Mouse (Mus musculus) stomach, embryonic 15.5 days (tissue): ENCODE measurements around the gene Dgkh. TPM values are rescaled to one million over a fixed set of nuclear protein-coding genes. Genes with fewer than 3 reads are reported as not detected.
"Not testable (repeated sequence)": the region's sequence is repeated elsewhere in the genome, so short reads cannot be mapped to it uniquely, and the experiment has no call there.

Source experiments
- ATAC-seq: fragments of 200-750 bp; cut with Nextera tagmentation; 2 replicates; pipeline ENCODE4 v1.8.0; 2017; ENCODE audit warnings: low read depth, moderate number of reproducible peaks, moderate TSS enrichment; ENCODE audit not compliant: insufficient read depth, low FRiP score
- H3K27ac ChIP-seq: fragments of 300-500 bp; sonication (generic); 2 replicates; pipeline ENCODE4 v1.5.1; 2015; ENCODE audit warnings: mild to moderate bottlenecking, inconsistent platforms
- H3K27me3 ChIP-seq: fragments of 300-500 bp; sonication (generic); replicated peaks from 2 replicates; pipeline ENCODE4 v1.6.1; 2015; ENCODE audit warnings: inconsistent platforms
- H3K36me3 ChIP-seq: fragments of 300-500 bp; sonication (generic); 2 replicates; pipeline ENCODE4 v1.6.1; 2015; ENCODE audit warnings: inconsistent platforms
- H3K4me1 ChIP-seq: fragments of 300-500 bp; sonication (generic); 2 replicates; pipeline ENCODE4 v1.6.1; 2015; ENCODE audit warnings: inconsistent platforms
- H3K4me2 ChIP-seq: fragments of 300-500 bp; sonication (generic); 2 replicates; pipeline ENCODE4 v1.6.1; 2015; ENCODE audit warnings: mild to moderate bottlenecking, inconsistent platforms
- H3K4me3 ChIP-seq: fragments of 300-500 bp; sonication (generic); replicated peaks from 2 replicates; pipeline ENCODE4 v1.5.1; 2015; ENCODE audit warnings: inconsistent platforms
- H3K9ac ChIP-seq: fragments of 300-500 bp; sonication (generic); 2 replicates; pipeline ENCODE4 v1.6.1; 2015; ENCODE audit warnings: inconsistent platforms
- H3K9me3 ChIP-seq: fragments of 300-500 bp; sonication (generic); 2 replicates; pipeline ENCODE4 v1.6.1; 2016; ENCODE audit warnings: inconsistent platforms
- WGBS: fragments of 180-500 bp; shearing (Covaris S2); methylation state at CpG from one replicate; pipeline ENCODE4 v1.1.7; 2015; 5-methylcytosine and 5-hydroxymethylcytosine counted together
- polyA plus RNA-seq: library from polyadenylated mRNA; unstranded; fragments of >200 nt; fragmentation: Nextera tagmentation; extraction: Ambion mirVana; gene quantifications from 2 replicates; pipeline ENCODE4 v1.2.1, GENCODE M21; 2015

Dgkh gene
- polyA plus RNA-seq, 1 experiment from 2014 or later, result 1.7 TPM

DNA sequence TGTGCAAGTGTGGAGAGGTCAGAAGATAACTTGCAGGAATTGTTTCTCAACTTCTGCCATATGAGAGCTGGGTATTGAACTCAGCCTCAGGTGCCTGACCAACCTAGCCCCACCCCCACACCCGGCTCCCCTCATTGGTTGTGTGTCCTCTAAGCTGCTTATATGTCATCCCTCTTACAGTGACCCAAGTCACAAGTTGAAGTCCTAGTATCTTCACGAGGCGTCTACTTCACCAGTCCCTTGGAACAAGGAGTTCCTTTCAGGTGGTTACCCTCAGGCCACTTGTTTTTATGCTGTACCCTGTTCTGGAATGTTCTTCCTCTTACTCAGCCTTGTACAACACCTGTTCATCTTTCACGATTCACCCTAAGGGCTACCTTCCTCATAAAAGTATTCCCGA lies 2.0 kb upstream of the Dgkh start:
- Histone ChIP-seq H3K36me3 (no peaks in the 10 kb centered on the region), H3K9me3 (no peaks in the 10 kb centered on the region), H3K27ac (no peak overlapping the region), H3K27me3 (no peaks in the 10 kb centered on the region), H3K9ac (no peak overlapping the region), H3K4me2 (no peak overlapping the region), H3K4me1 (0 out of 2 replicates have a peak, but pooled peaks cover 13% of the 10 kb centered on the region), H3K4me3 (no peak overlapping the region)
- WGBS, result 54% methylated on average over 5 of the region's 5 CpGs
- ATAC-seq, result no peak

- H3K9ac ChIP-seq, ATAC-seq, H3K36me3 ChIP-seq, H3K27ac ChIP-seq, H3K27me3 ChIP-seq, H3K4me2 ChIP-seq, H3K4me3 ChIP-seq, H3K9me3 ChIP-seq: not testable (repeated sequence)
- WGBS, result 49% methylated on average over 5 of the region's 5 CpGs
- 0 out of 2 replicates have a peak, but pooled peaks cover 13% of the 10 kb centered on the region for H3K4me1 ChIP-seq
These were observed 1.6 kb upstream of the Dgkh start for GRCm38 (mm10) chr14:78734203-78734602.

GRCm38 (mm10) chr14:78733366-78734076 lies 945 bp upstream of the Dgkh start:
- WGBS, result 32% methylated on average over 12 of the region's 12 CpGs
- Histone ChIP-seq H3K4me1 (0 out of 2 replicates have a peak, but pooled peaks cover 13% of the 10 kb centered on the region), H3K27me3 (no peaks in the 10 kb centered on the region), H3K27ac (peak overlapping the region; percentile 89), H3K9ac (no peak overlapping the region), H3K4me3 (peak overlapping the region; percentile 79), H3K36me3 (no peaks in the 10 kb centered on the region), H3K4me2 (peak overlapping the region; percentile 87), H3K9me3 (no peaks in the 10 kb centered on the region)
- no peak for ATAC-seq

GRCm38 (mm10) chr14:78731852-78732616 lies 542 bp downstream of the Dgkh start:
- Histone ChIP-seq H3K4me2 (peak overlapping the region; percentile 87), H3K9me3 (no peaks in the 10 kb centered on the region), H3K27ac (peak overlapping the region; percentile 77; the same call in 1 of the 2 replicates), H3K4me1 (0 out of 2 replicates have a peak, but pooled peaks cover 13% of the 10 kb centered on the region), H3K36me3 (no peaks in the 10 kb centered on the region), H3K27me3 (no peaks in the 10 kb centered on the region), H3K4me3 (peak overlapping the region; percentile 79), H3K9ac (peak overlapping the region; percentile 71)
- under 1% methylated on average over 71 of the region's 90 CpGs for WGBS
- 0 out of 2 replicates have a peak, but pooled peaks have one; percentile 7 for ATAC-seq

DNA sequence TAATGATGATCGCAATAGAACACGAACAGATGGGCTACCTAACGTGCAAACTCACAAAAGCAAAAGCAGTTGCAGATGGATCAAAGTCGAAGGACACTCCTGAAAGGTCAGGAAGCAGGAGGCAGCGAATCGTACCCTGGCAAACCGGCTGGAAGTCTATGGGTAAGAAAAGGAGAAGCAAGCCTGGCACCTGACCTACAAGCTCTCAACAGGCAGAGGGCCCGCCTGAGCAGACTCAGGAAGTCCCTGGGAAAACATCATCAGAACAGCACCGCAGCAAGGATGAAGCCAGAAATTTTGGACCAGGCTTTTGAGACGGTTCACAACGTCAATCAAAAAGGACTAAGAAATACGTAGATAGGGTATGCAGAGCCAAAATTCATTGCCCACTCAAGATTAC lies 1.3 kb downstream of the Dgkh start:
- 16% methylated on average over 12 of the region's 12 CpGs for WGBS
- no peaks in the 10 kb centered on the region for H3K36me3 ChIP-seq

DNA sequence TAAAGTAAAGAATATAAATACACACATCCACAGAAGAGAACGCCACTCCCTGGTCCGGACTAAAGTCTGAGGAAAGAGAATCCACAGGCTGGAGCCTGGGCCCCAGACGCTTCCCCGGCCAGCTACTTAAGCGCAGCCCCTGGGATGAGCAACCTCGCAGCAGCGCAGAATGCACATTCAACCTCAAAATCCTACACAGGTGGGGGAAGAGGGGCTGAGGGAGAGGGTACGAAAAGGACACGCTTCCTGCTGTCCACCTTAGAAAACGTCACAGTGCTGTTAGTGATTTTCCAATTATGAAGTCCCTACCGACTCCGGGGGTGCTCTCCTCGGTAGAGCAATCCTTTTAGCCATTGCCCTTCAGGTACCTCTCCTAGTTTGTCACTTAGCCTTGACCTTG lies 6.6 kb downstream of the Dgkh start:
- no peak for ATAC-seq
- H3K27ac ChIP-seq, result 0 out of 2 replicates have a peak overlapping the region, but pooled peaks have one; percentile 63
- no peak overlapping the region for H3K9ac ChIP-seq

More for the DNA sequence above, 1.3 kb downstream of the Dgkh start:
- Histone ChIP-seq H3K27ac (no peak overlapping the region), H3K4me3 (peak overlapping the region; percentile 79), H3K4me1 (0 out of 2 replicates have a peak, but pooled peaks cover 13% of the 10 kb centered on the region), H3K4me2 (peak overlapping the region; percentile 87), H3K9me3 (no peaks in the 10 kb centered on the region), H3K9ac (no peak overlapping the region), H3K27me3 (no peaks in the 10 kb centered on the region)
- no peak for ATAC-seq

DNA sequence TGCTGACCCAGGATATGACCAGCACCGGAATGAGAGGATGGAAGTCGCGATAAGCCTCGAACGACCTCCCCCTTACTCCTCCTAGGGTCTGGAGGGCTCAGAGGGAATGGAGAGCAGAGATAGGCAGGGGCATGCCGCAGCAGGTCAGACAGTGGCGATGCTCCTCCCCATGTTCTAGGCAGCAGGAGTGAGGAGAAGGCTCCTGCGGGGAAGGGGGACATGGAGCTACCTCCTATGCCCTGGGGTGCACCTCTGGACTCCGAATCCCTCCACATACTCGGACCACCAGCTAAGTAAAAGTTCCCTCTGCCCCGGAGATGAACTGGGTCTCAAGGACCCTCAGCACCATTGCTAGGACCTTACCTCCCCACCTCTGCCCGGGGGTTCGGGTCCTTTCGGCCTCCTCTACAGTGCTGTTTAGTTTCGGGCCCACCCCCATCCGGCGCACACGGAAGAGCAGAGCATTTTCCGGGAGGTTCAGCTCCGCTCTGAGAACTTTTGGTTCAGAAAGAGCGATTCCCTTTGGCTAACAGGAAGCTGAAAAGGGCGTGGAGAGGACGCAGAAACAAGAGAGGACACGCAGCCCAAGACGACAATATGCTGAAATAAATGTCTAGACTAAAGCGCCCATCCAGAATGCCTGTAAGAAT lies 7.1 kb downstream of the Dgkh start:
- peak overlapping the region; percentile 63 for H3K27ac ChIP-seq
- no peaks in the 10 kb centered on the region for H3K9me3 ChIP-seq
- peaks cover 8% of the 10 kb centered on the region; the same call in 1 of the 2 replicates for H3K4me1 ChIP-seq
- peak overlapping the region; percentile 62 for H3K4me3 ChIP-seq
- H3K9ac ChIP-seq, result peak overlapping the region; percentile 45
- 4% methylated on average over 26 of the region's 26 CpGs for WGBS
- no peaks in the 10 kb centered on the region for H3K36me3 ChIP-seq
- H3K4me2 ChIP-seq, result peak overlapping the region; percentile 92
- no peaks in the 10 kb centered on the region for H3K27me3 ChIP-seq
- ATAC-seq, result peak; percentile 22; the same call in 1 of the 2 replicates

More for the DNA sequence above, 6.6 kb downstream of the Dgkh start:
- H3K27me3 ChIP-seq, result no peaks in the 10 kb centered on the region
- WGBS, result 29% methylated on average over 13 of the region's 13 CpGs
- peak overlapping the region; percentile 62 for H3K4me3 ChIP-seq
- H3K4me1 ChIP-seq, result peaks cover 8% of the 10 kb centered on the region; the same call in 1 of the 2 replicates
- peak overlapping the region; percentile 92 for H3K4me2 ChIP-seq
- H3K9me3 ChIP-seq, result no peaks in the 10 kb centered on the region
- no peaks in the 10 kb centered on the region for H3K36me3 ChIP-seq

DNA sequence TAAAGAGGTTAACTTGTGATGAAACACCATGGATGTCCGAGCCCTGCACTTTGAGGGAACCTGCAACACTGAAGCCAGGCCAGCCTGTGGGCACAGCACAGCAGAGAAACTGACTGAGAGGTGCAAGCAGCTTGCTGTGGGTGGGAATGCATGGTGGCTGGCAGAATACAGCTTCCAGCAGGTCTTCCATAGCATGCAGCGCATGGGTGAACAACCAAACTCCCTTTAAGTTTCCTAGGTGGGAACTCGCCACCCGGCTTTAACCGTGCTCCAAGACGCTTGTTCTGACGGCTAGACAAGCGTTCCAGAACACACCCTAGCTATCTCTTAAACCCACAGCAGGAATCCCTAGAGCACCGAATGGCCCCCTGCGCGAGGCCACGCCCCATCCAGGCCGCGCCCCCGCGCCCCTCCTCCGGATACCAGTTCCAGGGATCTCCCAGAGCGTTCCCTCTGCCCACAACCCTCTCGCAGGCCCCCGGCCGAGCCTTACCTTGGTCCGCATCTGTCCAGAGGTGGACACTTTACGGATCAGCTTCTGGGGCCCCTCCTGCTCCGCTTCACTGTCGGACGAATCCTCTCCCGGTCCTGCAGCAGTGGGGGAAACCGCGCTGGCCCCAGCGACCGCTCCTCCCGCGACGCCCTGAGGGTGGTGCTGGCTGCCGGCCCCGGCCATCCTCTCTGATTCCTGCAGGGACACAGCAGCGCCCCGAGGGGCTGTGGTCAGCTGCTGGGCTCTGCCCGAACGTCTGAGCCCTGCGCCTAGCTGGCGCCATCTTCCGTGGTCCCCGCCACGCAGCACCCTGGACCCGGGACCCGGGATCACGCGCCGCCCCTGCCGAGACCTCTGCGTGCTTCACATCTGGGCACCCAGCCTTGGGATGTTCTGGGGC lies 7.9 kb downstream of the Dgkh start:
- peak overlapping the region; percentile 45; the same call in 1 of the 2 replicates for H3K9ac ChIP-seq
- H3K4me1 ChIP-seq, result peaks cover 8% of the 10 kb centered on the region; the same call in 1 of the 2 replicates
- 2% methylated on average over 52 of the region's 52 CpGs for WGBS
- no peaks in the 10 kb centered on the region for H3K9me3 ChIP-seq
- no peaks in the 10 kb centered on the region for H3K36me3 ChIP-seq
- peak overlapping the region; percentile 63 for H3K27ac ChIP-seq
- ATAC-seq, result peak; percentile 60
- no peaks in the 10 kb centered on the region for H3K27me3 ChIP-seq
- peak overlapping the region; percentile 62 for H3K4me3 ChIP-seq
- H3K4me2 ChIP-seq, result peak overlapping the region; percentile 92

DNA sequence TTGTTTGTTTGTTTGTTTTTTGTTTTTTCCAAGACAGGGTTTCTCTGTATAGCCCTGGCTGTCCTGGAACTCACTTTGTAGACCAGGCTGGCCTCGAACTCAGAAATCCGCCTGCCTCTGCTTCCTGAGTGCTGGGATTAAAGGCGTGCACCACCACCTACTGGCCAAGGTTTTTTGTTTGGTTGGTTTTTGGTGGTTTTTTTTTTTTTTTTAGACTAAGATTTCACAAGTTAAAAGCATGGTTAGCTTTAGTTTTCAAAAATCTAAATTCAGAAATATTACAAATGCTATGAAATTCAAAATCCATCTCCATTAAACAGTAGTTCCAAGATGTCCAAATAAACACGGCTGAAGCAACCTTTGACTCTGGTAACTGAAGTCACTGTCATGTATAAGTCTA lies 8.9 kb downstream of the Dgkh start:
- 92% methylated on average over 4 of the region's 4 CpGs for WGBS
- not testable (repeated sequence) for H3K9me3 ChIP-seq, H3K4me3 ChIP-seq, H3K27ac ChIP-seq, H3K4me1 ChIP-seq, H3K4me2 ChIP-seq, ATAC-seq, H3K27me3 ChIP-seq, H3K9ac ChIP-seq, H3K36me3 ChIP-seq

DNA sequence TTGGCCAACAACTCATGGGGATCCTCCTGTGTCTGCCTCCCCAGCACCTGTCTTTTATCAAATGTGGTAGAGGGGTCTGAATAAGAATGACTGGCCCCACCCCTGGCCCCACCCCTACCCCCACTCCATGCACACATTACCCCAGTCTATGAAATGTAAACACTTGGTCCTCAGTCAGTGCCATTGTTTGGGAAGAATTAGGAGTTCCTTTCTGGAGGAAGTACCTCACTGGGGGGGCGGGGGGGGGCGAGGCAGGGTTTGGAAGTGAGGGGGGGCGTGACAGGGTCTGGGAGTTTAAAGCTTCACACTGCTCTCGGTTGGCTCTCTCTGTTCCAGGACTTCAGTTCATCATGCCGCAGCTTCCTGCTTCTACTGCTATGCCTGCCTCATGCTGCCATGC lies 10.5 kb downstream of the Dgkh start:
- WGBS, result 51% methylated on average over 5 of the region's 5 CpGs
- no peaks in the 10 kb centered on the region for H3K27me3 ChIP-seq
- H3K27ac ChIP-seq, result no peak overlapping the region
- peaks cover 8% of the 10 kb centered on the region; the same call in 1 of the 2 replicates for H3K4me1 ChIP-seq
- no peak overlapping the region for H3K4me3 ChIP-seq
- no peak for ATAC-seq
- no peak overlapping the region for H3K4me2 ChIP-seq
- H3K9me3 ChIP-seq, result no peaks in the 10 kb centered on the region
- H3K9ac ChIP-seq, result no peak overlapping the region
- H3K36me3 ChIP-seq, result no peaks in the 10 kb centered on the region

GRCm38 (mm10) chr14:78716035-78716434 lies 16.5 kb downstream of the Dgkh start:
- no peak overlapping the region for H3K27ac ChIP-seq
- ATAC-seq, result no peak
- no peaks in the 10 kb centered on the region for H3K9me3 ChIP-seq
- 90% methylated on average over 7 of the region's 7 CpGs for WGBS
- no peaks in the 10 kb centered on the region for H3K27me3 ChIP-seq
- H3K4me2 ChIP-seq, result no peak overlapping the region
- no peak overlapping the region for H3K4me3 ChIP-seq
- H3K9ac ChIP-seq, result no peak overlapping the region
- no peaks in the 10 kb centered on the region for H3K36me3 ChIP-seq
- H3K4me1 ChIP-seq, result no peaks in the 10 kb centered on the region
